Comparison of ENCODE assay signal across 37 mouse cellular contexts in the genomic region with DNA sequence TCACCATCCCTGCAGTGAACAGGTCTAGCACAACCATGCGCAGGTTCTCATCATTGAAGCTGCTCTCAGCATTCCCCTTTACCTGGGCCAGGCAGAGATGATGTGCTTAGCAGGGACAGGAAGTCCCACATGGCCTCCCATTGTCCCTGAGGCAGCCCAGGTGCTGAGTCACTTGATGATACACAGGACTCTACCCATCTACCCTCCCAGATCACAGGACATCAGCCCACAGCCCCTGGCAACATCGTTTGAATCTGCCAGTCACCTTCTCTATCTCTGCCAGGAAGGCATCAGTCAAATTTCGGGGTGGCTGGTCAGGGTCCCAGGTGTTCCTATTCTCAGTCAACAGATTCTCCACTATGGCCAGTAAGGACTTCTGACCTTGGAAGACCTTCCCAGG. TPM values are rescaled to one million over a fixed set of nuclear protein-coding genes. Genes with fewer than 3 reads are reported as not detected.
"Had no signal": no experiment of that assay in that cellular context is flagged by ENCODE, and none has a peak within 500 bp of the region (broad histone marks: within the 10 kb centered on the region; RNA-seq: fewer than 3 reads in every experiment).

No protein-coding gene starts in this region.

- ATAC-seq: forebrain, embryonic 13.5 days; forebrain, embryonic 14.5 days; forebrain, embryonic 15.5 days; forebrain, embryonic 16.5 days; forebrain, postnatal 0 days had no signal

- H3K9ac ChIP-seq: embryonic facial prominence, embryonic 12.5 days; embryonic facial prominence, embryonic 13.5 days; embryonic facial prominence, embryonic 15.5 days; forebrain, embryonic 12.5 days; forebrain, embryonic 13.5 days; forebrain, embryonic 15.5 days; forebrain, postnatal 0 days had no signal

- H3K27me3 ChIP-seq: embryonic facial prominence, embryonic 12.5 days; embryonic facial prominence, embryonic 13.5 days; embryonic facial prominence, embryonic 15.5 days; forebrain, embryonic 12.5 days; forebrain, embryonic 13.5 days; forebrain, embryonic 15.5 days had no signal

- H3K9me3 ChIP-seq: embryonic facial prominence, embryonic 10.5 days; embryonic facial prominence, embryonic 12.5 days; embryonic facial prominence, embryonic 13.5 days; embryonic facial prominence, embryonic 15.5 days; forebrain, embryonic 10.5 days; forebrain, embryonic 12.5 days; forebrain, embryonic 13.5 days; forebrain, embryonic 15.5 days had no signal

- H3K36me3 ChIP-seq: embryonic facial prominence, embryonic 10.5 days; embryonic facial prominence, embryonic 12.5 days; embryonic facial prominence, embryonic 13.5 days; embryonic facial prominence, embryonic 15.5 days; forebrain, embryonic 10.5 days; forebrain, embryonic 12.5 days; forebrain, embryonic 15.5 days had no signal

- H3K4me1 ChIP-seq: embryonic facial prominence, embryonic 10.5 days; embryonic facial prominence, embryonic 12.5 days; embryonic facial prominence, embryonic 13.5 days; embryonic facial prominence, embryonic 15.5 days; forebrain, embryonic 10.5 days; forebrain, embryonic 12.5 days; forebrain, embryonic 13.5 days; forebrain, embryonic 15.5 days had no signal

- H3K27ac ChIP-seq: embryonic facial prominence, embryonic 10.5 days; embryonic facial prominence, embryonic 12.5 days; embryonic facial prominence, embryonic 13.5 days; embryonic facial prominence, embryonic 15.5 days; forebrain, embryonic 10.5 days; forebrain, embryonic 12.5 days; forebrain, embryonic 13.5 days; forebrain, embryonic 15.5 days; gastrocnemius, adult 2 months; heart, adult 2 months had no signal

- H3K4me2 ChIP-seq: embryonic facial prominence, embryonic 12.5 days; embryonic facial prominence, embryonic 13.5 days; embryonic facial prominence, embryonic 15.5 days; forebrain, embryonic 12.5 days; forebrain, embryonic 13.5 days; forebrain, embryonic 15.5 days had no signal

- H3K4me3 ChIP-seq: embryonic facial prominence, embryonic 10.5 days; embryonic facial prominence, embryonic 12.5 days; embryonic facial prominence, embryonic 13.5 days; embryonic facial prominence, embryonic 15.5 days; erythroblast, embryonic 14.5 days; forebrain, embryonic 10.5 days; forebrain, embryonic 12.5 days; forebrain, embryonic 13.5 days; forebrain, embryonic 15.5 days; gastrocnemius, adult 2 months; heart, adult 2 months had no signal

- DNase-seq: cerebellum, adult 2 months; cerebellum, adult 8-10 months; cerebellum, adult 9-10 months; cerebellum, adult 9-11 months; cerebellum, postnatal 10 days; cerebellum, postnatal 14 days; cerebellum, postnatal 25 days; cerebellum, postnatal 36 days; embryo, embryonic 11 days; forebrain, postnatal 0 days; gastrocnemius, adult 2 months; gastrocnemius, postnatal 10 days; gastrocnemius, postnatal 14 days; gastrocnemius, postnatal 25 days; gastrocnemius, postnatal 36 days; heart, adult 18-20 months; heart, adult 2 months had no signal

RNA-seq across cellular contexts. Expression of a gene that starts 2.8 kb away (rescaled TPM):
- total RNA-seq: common myeloid progenitor, adult 5-6 weeks; forebrain, postnatal 0 days; gastrocnemius, adult 2 months; gastrocnemius, postnatal 14 days; gastrocnemius, postnatal 25 days; gastrocnemius, postnatal 36 days; granulocyte monocyte progenitor cell, adult 5-6 weeks; heart, adult 18-20 months had no signal
- polyA plus RNA-seq: cerebellum, adult 2 months; cortical plate, adult 2 months; embryonic facial prominence, embryonic 10.5 days; embryonic facial prominence, embryonic 11.5 days; embryonic facial prominence, embryonic 12.5 days; embryonic facial prominence, embryonic 13.5 days; embryonic facial prominence, embryonic 14.5 days; embryonic facial prominence, embryonic 15.5 days; forebrain, embryonic 10.5 days; forebrain, embryonic 11.5 days; forebrain, embryonic 12.5 days; forebrain, embryonic 13.5 days; forebrain, embryonic 14.5 days; forebrain, embryonic 15.5 days; forebrain, embryonic 16.5 days; forebrain, postnatal 0 days; frontal cortex, adult 2 months had no signal

RNA-seq across cellular contexts. Expression of a gene that starts 10.3 kb away (rescaled TPM):
- total RNA-seq: common myeloid progenitor, adult 5-6 weeks; forebrain, postnatal 0 days; gastrocnemius, adult 2 months; gastrocnemius, postnatal 10 days; gastrocnemius, postnatal 36 days; granulocyte monocyte progenitor cell, adult 5-6 weeks; heart, adult 18-20 months had no signal
- polyA plus RNA-seq: cerebellum, adult 2 months; cortical plate, adult 2 months; embryonic facial prominence, embryonic 10.5 days; embryonic facial prominence, embryonic 11.5 days; embryonic facial prominence, embryonic 12.5 days; embryonic facial prominence, embryonic 13.5 days; embryonic facial prominence, embryonic 14.5 days; embryonic facial prominence, embryonic 15.5 days; erythroblast, embryonic 14.5 days; forebrain, embryonic 10.5 days; forebrain, embryonic 11.5 days; forebrain, embryonic 12.5 days; forebrain, embryonic 13.5 days; forebrain, embryonic 14.5 days; forebrain, embryonic 15.5 days; forebrain, embryonic 16.5 days; forebrain, postnatal 0 days; frontal cortex, adult 2 months; gonadal fat pad, adult 2 months; heart, adult 2 months had no signal

RNA-seq across cellular contexts. Expression of a gene that starts 29.1 kb away (rescaled TPM):
- total RNA-seq: common myeloid progenitor, adult 5-6 weeks; forebrain, postnatal 0 days; gastrocnemius, adult 2 months; gastrocnemius, adult 8-10 months; gastrocnemius, postnatal 14 days; gastrocnemius, postnatal 25 days; gastrocnemius, postnatal 36 days; granulocyte monocyte progenitor cell, adult 5-6 weeks; heart, adult 18-20 months; heart, adult 2 months had no signal
- polyA plus RNA-seq: cerebellum, adult 2 months; cortical plate, adult 2 months; embryonic facial prominence, embryonic 10.5 days; embryonic facial prominence, embryonic 11.5 days; embryonic facial prominence, embryonic 12.5 days; embryonic facial prominence, embryonic 13.5 days; embryonic facial prominence, embryonic 14.5 days; embryonic facial prominence, embryonic 15.5 days; forebrain, embryonic 10.5 days; forebrain, embryonic 11.5 days; forebrain, embryonic 12.5 days; forebrain, embryonic 13.5 days; forebrain, embryonic 14.5 days; forebrain, embryonic 15.5 days; forebrain, embryonic 16.5 days; forebrain, postnatal 0 days; frontal cortex, adult 2 months had no signal
